Mouse (Mus musculus) kidney, adult 8-10 months (tissue): ENCODE data around the gene Hoxb5.

ENCODE experiments used
- DNase-seq, 2 experiments: peaks; one replicate each; pipeline ENCODE4 v3.0.0; 2022

Hoxb5 gene

GRCm38 (mm10) chr11:96272024-96272921 is 30.9 kb upstream of the Hoxb5 start:
- DNase-seq = peak in 1 of 2 experiments; percentile 42

DNA sequence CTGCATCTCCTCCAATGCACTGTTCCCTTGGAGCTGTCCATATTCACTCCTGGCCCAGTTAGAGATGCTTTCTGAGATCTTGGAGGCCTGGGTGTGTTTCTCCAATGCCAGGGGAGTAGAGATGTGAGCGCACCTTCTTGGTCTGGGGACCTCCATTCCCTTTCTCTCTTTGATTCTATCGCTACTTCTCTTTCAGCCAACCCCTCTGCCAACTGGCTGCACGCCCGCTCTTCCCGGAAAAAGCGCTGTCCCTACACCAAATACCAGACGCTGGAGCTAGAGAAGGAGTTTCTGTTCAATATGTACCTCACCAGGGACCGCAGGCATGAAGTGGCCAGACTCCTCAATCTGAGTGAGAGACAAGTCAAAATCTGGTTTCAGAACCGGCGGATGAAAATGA is 28.7 kb upstream of the Hoxb5 start:
- no peak for DNase-seq

GRCm38 (mm10) chr11:96275896-96276295 is 27.2 kb upstream of the Hoxb5 start:
- DNase-seq = peak in 1 of 2 experiments; percentile 57

DNA sequence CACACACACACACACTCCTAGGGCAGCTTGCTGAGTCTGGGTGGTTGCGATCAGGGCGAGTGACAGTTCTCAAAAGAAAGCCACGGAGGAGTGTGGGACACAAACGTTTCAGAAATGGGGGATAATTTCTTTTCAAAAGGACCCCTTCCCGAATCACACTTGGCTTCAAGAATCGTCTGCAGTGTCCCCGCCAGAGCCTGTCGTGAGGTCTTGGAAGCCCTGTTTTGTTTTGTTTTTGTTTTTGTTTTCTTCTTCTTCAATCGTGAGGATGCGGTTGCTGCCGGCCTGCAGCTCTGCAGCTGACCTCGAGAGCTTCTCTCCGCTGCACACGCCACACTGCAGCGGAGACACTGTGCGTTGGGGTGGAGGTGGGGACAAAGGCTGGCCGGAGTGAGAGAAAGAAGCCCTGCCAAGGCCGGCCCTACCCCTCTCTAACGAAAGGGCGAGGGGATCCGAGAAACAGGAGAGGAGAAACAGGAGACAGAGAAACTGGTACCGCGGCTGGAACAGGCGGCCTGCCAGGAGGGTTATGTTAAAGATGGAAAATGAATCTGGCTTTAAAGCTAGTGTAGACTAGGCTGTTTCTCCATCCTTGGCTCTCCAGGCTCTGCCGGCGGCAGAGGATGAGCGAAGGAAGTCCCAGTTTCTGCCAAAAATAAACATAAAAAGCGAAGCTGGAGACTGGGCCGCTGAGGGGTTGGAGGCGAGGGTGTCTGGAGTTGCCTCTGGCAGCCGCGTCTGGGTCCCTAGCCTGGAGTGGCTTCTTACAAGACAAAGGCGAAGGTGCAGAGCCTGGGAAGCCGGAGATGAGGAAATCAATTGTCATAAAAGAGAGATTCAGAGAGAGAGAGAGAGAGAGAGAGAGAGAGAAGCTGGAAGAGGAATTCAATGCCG is 25.7 kb upstream of the Hoxb5 start:
- DNase-seq = no peak

DNA sequence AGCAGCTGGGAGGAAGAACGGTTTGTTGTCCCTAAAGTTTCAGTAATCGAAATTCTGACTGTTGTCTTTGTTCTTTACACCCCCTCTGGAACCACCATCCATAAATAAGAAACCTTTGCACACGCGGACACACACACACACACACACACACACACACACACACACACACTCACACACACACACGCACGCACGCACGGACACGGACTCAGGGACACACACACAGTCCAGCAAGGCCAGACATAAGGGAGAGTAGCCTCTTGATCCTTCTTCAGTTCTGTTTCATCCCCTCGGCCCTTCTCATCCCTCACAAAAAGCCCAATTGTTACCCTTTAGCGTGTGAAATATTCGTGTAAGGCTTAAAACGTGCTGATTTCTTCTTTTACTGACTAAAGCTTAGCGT is 24.8 kb upstream of the Hoxb5 start:
- no peak for DNase-seq

DNA sequence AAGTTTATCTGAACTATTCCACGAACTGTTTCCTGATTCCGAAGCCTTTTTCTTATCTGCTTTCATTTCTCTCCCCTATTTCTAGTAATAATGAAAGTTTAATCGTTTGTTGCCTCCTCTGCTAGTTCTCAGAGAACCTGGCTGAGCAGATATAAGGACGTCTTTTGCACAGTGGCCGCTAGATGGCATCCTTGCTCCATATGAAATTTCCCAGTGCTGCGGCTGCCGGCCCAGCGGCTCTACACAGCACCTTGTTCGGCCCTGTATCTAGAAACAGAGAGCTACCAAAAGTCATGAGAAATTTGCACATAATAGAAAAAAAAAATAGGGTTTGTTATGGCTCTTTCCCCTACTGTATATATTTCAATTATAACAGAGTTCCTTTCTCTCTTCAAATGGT is 24.4 kb upstream of the Hoxb5 start:
- peak; percentile 91 to 92 for DNase-seq

- peak in 1 of 2 experiments; percentile 50 for DNase-seq
These were observed 23.5 kb upstream of the Hoxb5 start for GRCm38 (mm10) chr11:96279421-96280233.

DNA sequence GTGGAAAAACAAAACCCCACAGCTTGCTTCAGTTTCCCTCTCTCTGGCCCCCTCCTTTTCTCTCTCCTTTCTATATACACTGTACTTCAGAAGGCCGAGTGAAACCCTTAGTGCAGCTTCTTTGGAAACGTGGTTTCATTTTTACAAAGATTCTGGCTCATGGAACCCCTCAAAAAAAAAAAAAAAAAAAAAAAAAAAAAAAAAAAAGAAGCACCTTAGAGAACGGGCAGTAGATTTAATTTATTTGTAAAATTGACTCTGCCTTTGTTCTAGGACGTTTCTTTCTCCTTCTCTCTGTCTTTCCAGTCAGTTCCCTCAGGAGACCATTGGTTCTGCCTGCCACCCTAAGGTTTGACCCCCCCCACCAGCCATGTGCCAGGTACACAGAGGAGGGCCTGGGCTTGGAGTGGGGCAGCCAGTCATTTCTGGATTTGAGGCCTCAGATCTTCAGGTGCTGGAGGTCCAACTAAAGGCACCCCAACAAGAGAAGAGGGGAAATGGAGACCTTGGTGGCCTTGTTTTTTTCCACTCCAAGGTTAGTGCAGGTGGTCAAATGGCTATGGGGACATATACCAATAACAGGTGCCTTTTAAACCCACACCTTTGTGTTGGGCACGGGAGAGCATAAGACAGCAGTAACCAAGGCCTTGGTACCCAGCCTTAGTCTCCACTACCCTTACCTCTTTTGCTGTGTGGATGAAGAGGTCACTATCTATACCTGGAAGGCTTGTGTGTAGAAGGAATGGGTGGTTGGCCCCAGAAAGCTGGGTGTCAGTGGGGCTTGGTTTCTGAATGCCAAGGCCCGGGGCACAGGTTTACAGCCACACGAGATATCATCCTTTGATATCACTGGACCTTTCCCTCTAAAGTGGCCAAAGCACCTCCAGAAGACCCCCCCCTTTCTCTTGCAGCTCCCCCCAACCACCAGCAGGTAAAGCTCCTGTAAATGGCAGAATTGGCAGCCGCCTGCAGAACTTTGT is 22.4 kb upstream of the Hoxb5 start:
- peak in 1 of 2 experiments; percentile 60 for DNase-seq

DNA sequence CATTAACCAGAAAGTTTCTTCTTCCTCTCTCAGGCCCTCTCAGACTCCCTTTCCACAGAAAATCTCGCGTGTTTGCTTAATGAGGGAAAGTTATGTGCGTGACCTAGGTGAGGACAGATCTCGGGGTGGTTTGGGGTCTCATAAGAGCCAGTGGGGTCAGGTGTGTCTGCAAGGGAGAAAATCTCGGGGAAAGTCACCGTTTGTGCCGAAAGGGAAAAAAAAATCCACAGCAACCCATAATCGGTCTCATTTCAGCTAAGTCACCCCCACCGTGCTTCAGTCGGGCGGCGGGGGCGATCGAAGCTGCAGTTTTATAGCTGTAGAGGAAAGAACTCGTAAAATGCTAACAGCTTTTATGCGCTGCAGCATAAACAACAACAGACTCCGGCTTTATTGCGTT is 21.7 kb upstream of the Hoxb5 start:
- DNase-seq = peak in 1 of 2 experiments; percentile 36

DNA sequence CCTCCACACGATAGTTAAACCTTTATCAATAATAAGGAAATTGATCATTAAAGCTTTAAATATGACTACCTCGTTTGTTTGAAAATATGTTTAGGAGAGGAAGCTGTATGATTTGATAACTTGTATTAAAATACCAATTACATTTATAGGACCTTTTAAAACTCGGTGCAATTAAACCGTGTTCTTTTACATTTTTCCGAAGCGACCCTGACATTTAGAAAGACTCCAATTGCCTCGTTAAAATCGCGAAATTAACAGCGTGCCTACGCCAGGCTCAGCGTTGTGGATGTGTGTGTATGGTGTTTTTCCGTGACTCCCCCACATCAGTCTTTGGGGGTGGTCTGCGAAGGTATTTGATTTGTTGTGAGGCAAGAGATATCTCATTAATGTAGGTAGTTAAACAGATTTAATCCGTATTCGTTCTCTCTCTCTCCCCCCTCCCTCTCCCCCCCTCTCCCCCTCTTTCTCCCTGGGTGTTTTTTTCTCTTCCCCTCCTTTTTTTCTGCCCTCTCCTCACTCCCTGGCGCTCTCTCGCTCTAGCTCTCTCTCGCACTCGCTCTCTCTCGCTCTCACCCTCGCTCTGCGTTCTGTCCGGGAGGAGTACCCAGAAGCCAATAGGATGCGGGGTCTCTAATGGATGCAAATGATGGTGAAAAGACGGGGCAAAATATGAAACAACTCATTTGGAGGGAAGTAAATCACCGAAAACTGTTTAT is 21.1 kb upstream of the Hoxb5 start, which contains the start of gene Hoxb8:
Gene Hoxb8 (plus strand): TSS at position 51 of the 716 bp plus-strand sequence.
- DNase-seq = peak in 1 of 2 experiments; percentile 46

DNA sequence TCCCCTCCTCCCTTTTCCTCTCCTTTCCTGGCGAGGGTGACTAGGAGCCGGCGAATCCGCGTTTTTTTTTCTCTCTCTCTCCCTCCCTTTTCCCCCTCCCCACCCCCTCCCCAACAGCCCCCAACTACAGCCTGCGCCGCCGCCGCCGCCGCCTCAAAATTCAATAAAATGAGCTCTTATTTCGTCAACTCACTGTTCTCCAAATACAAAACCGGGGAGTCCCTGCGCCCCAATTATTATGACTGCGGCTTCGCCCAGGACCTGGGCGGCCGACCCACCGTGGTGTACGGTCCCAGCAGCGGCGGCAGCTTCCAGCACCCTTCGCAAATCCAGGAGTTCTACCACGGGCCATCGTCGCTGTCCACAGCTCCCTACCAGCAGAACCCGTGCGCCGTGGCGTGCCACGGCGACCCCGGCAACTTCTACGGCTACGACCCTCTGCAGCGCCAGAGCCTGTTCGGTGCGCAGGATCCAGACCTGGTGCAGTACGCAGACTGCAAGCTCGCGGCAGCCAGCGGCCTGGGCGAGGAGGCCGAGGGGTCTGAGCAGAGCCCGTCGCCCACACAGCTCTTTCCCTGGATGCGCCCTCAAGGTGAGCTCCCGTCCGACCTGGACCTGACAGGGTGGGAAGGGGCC is 20.2 kb upstream of the Hoxb5 start:
- peak in 1 of 2 experiments; percentile 33 for DNase-seq

GRCm38 (mm10) chr11:96284041-96284749 is 18.9 kb upstream of the Hoxb5 start:
- DNase-seq = peak in 1 of 2 experiments; percentile 49

DNA sequence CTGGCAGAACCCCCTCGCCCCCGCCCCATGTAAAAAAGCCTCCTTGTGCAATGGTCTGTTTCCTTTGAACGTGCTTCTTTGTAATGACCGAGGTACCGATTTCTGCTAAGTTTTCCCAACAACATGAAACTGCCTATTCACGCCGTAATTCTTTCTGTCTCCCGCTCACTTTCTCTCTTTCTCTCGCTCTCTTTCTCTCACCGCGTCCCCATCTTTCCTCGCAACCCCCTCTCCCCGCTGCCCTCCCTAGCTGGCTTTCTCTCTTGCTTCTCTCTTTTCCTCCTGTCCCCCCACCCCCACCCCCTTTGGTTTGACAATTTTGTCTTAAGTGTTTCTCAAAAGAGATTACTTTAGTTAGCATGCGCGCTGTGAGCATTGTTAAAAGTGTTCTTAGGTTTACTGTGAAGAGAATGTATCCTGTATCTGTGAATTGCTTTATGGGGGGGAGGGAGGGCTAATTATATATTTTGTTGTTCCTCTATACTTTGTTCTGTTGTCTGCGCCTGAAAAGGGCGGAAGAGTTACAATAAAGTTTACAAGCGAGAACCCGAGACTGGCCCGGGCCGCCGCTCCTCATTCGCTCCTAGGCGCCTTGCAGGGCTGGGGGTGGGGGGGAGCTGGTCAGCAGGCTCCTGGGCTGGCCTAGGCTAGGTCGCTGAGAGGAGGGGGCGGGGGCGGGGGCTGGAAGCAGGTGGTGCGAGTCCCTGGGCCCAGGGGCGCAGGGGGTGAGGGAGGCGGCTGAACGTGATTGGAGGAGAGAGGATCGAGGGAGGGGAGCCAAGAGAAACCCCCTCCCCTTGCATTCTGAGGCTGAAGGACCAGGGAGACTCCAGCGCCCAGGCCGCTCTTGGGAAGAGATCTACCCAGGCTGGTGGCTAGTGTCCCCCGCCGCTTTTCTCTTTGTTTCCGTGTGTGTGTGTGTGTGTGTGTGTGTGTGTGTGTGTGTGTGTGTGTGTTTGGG is 18.1 kb upstream of the Hoxb5 start:
- DNase-seq = peak; percentile 72 to 82

GRCm38 (mm10) chr11:96285771-96286738 is 17.1 kb upstream of the Hoxb5 start, which contains the start of gene Hoxb7:
Hoxb7 (plus strand) TSS chr11:96286623.
- DNase-seq = peak; percentile 86 to 90

GRCm38 (mm10) chr11:96286739-96287385 is 16.3 kb upstream of the Hoxb5 start:
- DNase-seq = peak; percentile 67 to 76

GRCm38 (mm10) chr11:96287411-96287810 is 15.7 kb upstream of the Hoxb5 start:
- DNase-seq = no peak
